Mouse (Mus musculus) heart, embryonic 11.5 days (tissue): ENCODE results near the gene Ankmy1. TPM values are rescaled to one million over a fixed set of nuclear protein-coding genes. Genes with fewer than 3 reads are reported as not detected.

Experiments
- ATAC-seq: fragments of 200-750 bp; cut with Nextera tagmentation; replicated peaks from 2 replicates; pipeline ENCODE4 v1.8.0; 2017; ENCODE audit warnings: moderate library complexity; ENCODE audit not compliant: insufficient number of reproducible peaks, low FRiP score, low TSS enrichment
- H3K27ac ChIP-seq: fragments of 300-500 bp; sonication (generic); 2 replicates; pipeline ENCODE4 v1.5.1; 2014; ENCODE audit warnings: mild to moderate bottlenecking, low read depth, low read length
- H3K27me3 ChIP-seq: fragments of 300-500 bp; sonication (generic); 2 replicates; pipeline ENCODE4 v1.6.1; 2014; ENCODE audit warnings: mild to moderate bottlenecking, low read length, mixed read lengths; ENCODE audit not compliant: control insufficient read depth, insufficient read depth
- H3K36me3 ChIP-seq: fragments of 300-500 bp; sonication (generic); 2 replicates; pipeline ENCODE4 v1.6.1; 2014; ENCODE audit warnings: mild to moderate bottlenecking, low read length, moderate library complexity, mixed read lengths; ENCODE audit not compliant: control insufficient read depth, insufficient read depth
- H3K4me1 ChIP-seq: fragments of 300-500 bp; sonication (generic); 2 replicates; pipeline ENCODE4 v1.6.1; 2014; ENCODE audit warnings: low read length; ENCODE audit not compliant: control insufficient read depth, insufficient read depth
- H3K4me2 ChIP-seq: fragments of 300-500 bp; sonication (generic); 2 replicates; pipeline ENCODE4 v1.6.1; 2014; ENCODE audit warnings: mild to moderate bottlenecking, moderate library complexity
- H3K4me3 ChIP-seq: fragments of 300-500 bp; sonication (generic); 2 replicates; pipeline ENCODE4 v1.5.1; 2014; ENCODE audit warnings: low read depth, low read length
- H3K9ac ChIP-seq: fragments of 300-500 bp; sonication (generic); 2 replicates; pipeline ENCODE4 v1.6.1; 2014; ENCODE audit warnings: mild to moderate bottlenecking, low read depth, low read length, moderate library complexity
- H3K9me3 ChIP-seq: fragments of 300-500 bp; sonication (generic); replicated peaks from 2 replicates; pipeline ENCODE4 v1.6.1; 2016; ENCODE audit warnings: low read length; ENCODE audit not compliant: control insufficient read depth
- WGBS: fragments of 180-500 bp; shearing (Covaris S2); extraction: QIAGEN DNeasy Blood & Tissue Kit; methylation state at CpG from one replicate; pipeline ENCODE4 v1.1.7; 2014; ENCODE audit not compliant: insufficient replicate concordance; 5-methylcytosine and 5-hydroxymethylcytosine counted together
- polyA plus RNA-seq: library from polyadenylated mRNA; unstranded; fragments of >200 nt; fragmentation: Nextera tagmentation; extraction: Ambion mirVana; gene quantifications from 2 replicates; pipeline ENCODE4 v1.2.1, GENCODE M21; 2014

Ankmy1 gene
- polyA plus RNA-seq, 1 experiment from 2014 or later: 0.34 TPM

- Histone ChIP-seq H3K27ac (peak overlapping the region; percentile 54), H3K27me3 (peaks cover 51% of the 10 kb centered on the region), H3K4me3 (peak overlapping the region; percentile 63), H3K4me1 (peaks cover 12% of the 10 kb centered on the region; the same call in 1 of the 2 replicates), H3K9me3 (no peaks in the 10 kb centered on the region), H3K9ac (peak overlapping the region; percentile 67), H3K4me2 (peak overlapping the region; percentile 81), H3K36me3 (no peaks in the 10 kb centered on the region)
- peak; percentile 2; the same call in 1 of the 2 replicates for ATAC-seq
- WGBS: under 1% methylated on average over 62 of the region's 62 CpGs
Observed at GRCm38 (mm10) chr1:92832011-92833010, 70.4 kb downstream of the Ankmy1 start.

DNA sequence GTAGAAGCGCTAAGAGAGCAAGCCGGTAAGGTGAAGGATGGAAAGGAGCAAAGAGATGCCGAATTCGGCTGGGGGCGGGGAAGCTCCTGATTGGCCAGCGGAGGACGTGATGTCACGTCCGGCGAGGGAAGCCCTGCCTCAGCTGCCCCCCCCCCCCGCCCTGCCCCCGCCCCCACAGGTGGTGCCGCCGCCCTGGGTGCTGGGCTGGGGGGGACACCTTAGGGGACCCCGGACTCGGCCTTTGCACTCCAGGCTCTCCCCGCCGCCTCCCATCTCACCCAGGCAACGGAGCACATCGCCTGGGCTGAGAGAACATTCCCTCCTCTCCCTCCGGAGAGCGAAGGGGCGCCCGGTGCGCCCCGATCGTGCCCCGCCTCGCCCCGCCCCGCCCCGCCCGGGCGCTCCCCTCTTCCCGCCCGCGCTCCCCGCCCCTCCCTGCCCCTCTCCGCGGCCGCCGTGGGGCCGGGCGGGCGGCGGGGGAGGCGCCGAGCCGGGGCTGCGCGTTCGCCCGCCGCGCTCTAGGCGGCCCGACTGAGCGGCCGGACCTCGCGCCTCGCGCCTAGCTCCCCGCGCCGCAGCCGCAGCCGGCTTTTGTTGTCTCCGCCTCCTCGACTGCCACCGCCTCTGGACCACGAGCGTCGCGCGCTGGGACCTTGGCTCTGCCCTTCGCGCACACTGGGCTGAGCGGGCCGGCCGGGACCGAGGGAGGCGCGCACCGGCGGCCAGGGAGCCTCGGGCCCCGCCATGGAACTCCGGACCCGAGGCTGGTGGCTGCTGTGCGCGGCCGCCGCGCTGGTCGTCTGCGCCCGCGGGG lies 71.3 kb downstream of the Ankmy1 start, which contains the start of gene Gpc1:
TSS of gene Gpc1 (plus strand) at position 458 of the 814 bp plus-strand sequence.
- Histone ChIP-seq H3K36me3 (no peaks in the 10 kb centered on the region), H3K4me1 (peaks cover 12% of the 10 kb centered on the region; the same call in 1 of the 2 replicates), H3K27me3 (peaks cover 52% of the 10 kb centered on the region), H3K4me2 (peak within 1 kb of the TSS; percentile 81), H3K9ac (peak within 1 kb of the TSS; percentile 67), H3K9me3 (no peaks in the 10 kb centered on the region), H3K4me3 (peak within 1 kb of the TSS; percentile 63), H3K27ac (peak within 1 kb of the TSS; percentile 54)
- under 1% methylated on average over 62 of the region's 99 CpGs for WGBS
- peak; percentile 64 for ATAC-seq

GRCm38 (mm10) chr1:92830626-92831187 lies 72.0 kb downstream of the Ankmy1 start:
- Histone ChIP-seq H3K9ac (no peak overlapping the region), H3K27me3 (peaks cover 49% of the 10 kb centered on the region), H3K27ac (no peak overlapping the region), H3K4me1 (peaks cover 12% of the 10 kb centered on the region; the same call in 1 of the 2 replicates), H3K36me3 (no peaks in the 10 kb centered on the region), H3K4me2 (peak overlapping the region; percentile 81), H3K4me3 (peak overlapping the region; percentile 63), H3K9me3 (no peaks in the 10 kb centered on the region)
- ATAC-seq: no peak
- WGBS: 8% methylated on average over 13 of the region's 13 CpGs

- ATAC-seq: no peak
Observed at GRCm38 (mm10) chr1:92815756-92816294, 86.9 kb downstream of the Ankmy1 start.

DNA sequence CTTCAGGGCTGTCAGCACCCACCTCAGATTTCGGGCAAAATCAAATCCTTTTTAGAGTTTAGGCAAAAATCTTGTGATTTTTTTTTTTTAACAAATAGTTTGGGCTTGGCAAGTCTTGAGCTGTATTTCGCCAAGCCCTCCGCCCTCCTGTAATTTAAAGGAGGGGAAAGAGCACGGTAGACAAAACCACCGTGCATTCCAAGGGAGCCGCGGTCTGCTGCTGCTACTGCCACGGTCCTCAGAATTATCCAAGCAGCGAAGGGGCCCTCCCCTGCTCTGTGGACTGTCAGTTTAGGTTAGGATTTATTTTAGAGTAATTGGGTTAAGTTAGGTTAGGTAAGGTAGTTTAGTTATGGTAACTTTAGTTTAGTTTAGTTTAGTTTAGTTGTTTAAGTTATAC lies 87.6 kb downstream of the Ankmy1 start:
- 75% methylated on average over 9 of the region's 9 CpGs for WGBS
- H3K4me3 ChIP-seq: no peak overlapping the region

More at GRCm38 (mm10) chr1:92815756-92816294, 86.9 kb downstream of the Ankmy1 start:
- H3K4me1 ChIP-seq: no peaks in the 10 kb centered on the region
- H3K36me3 ChIP-seq: no peaks in the 10 kb centered on the region
- WGBS: 74% methylated on average over 5 of the region's 5 CpGs
- H3K27ac ChIP-seq: no peak overlapping the region
- H3K9me3 ChIP-seq: no peaks in the 10 kb centered on the region
- H3K9ac ChIP-seq: no peak overlapping the region
- H3K4me2 ChIP-seq: no peak overlapping the region
- no peak overlapping the region for H3K4me3 ChIP-seq
- H3K27me3 ChIP-seq: no peaks in the 10 kb centered on the region

DNA sequence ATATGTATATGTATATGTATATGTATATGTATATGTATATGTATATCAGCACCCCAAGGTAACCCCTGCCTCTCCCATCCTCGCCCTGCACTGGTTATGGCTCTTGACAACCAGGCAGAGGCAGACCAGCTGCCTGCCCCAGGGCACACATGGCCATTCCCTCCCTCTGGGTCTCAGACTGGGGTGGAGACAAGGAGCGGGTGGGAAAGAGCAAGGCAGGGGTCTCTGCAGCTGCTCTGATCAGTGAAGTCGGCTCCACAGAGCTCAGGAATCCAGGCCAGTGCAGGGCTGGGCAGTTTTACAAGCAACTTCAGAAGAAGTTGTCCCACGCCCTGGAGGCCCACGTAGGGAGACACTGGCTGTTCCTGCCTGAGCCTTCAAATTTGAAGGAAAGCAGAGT lies 88.4 kb downstream of the Ankmy1 start:
- Histone ChIP-seq H3K4me2 (no peak overlapping the region), H3K36me3 (no peaks in the 10 kb centered on the region), H3K27me3 (no peaks in the 10 kb centered on the region), H3K9ac (0 out of 2 replicates have a peak overlapping the region, but pooled peaks have one; percentile 10), H3K4me3 (no peak overlapping the region), H3K9me3 (no peaks in the 10 kb centered on the region), H3K27ac (no peak overlapping the region), H3K4me1 (no peaks in the 10 kb centered on the region)
- no peak for ATAC-seq
- WGBS: 57% methylated on average over 5 of the region's 5 CpGs

More for the DNA sequence above, 87.6 kb downstream of the Ankmy1 start:
- H3K36me3 ChIP-seq: no peaks in the 10 kb centered on the region
- H3K4me1 ChIP-seq: no peaks in the 10 kb centered on the region
- no peak overlapping the region for H3K9ac ChIP-seq
- no peak overlapping the region for H3K27ac ChIP-seq
- no peaks in the 10 kb centered on the region for H3K9me3 ChIP-seq
- H3K4me2 ChIP-seq: no peak overlapping the region
- no peaks in the 10 kb centered on the region for H3K27me3 ChIP-seq
- ATAC-seq: no peak
